Mouse (Mus musculus) heart, postnatal 0 days (tissue): Measurements from ENCODE around the gene Rnls. TPM values are rescaled to one million over a fixed set of nuclear protein-coding genes. Genes with fewer than 3 reads are reported as not detected.
"Not testable (repeated sequence)": the region's sequence is repeated elsewhere in the genome, so short reads cannot be mapped to it uniquely, and the experiment has no call there.

Experiments used
- ATAC-seq: fragments of 200-750 bp; cut with Nextera tagmentation; 2 replicates; pipeline ENCODE4 v1.8.0; 2017; ENCODE audit warnings: low read depth, moderate number of reproducible peaks, moderate library complexity; ENCODE audit not compliant: insufficient read depth
- DNase-seq: peaks from one replicate; pipeline ENCODE4 v3.0.0-alpha.2; 2016; ENCODE audit warnings: low spot score
- H3K27ac ChIP-seq: fragments of 300-500 bp; sonication (generic); 2 replicates; pipeline ENCODE4 v1.5.1; 2014; ENCODE audit warnings: low read depth, mild to moderate bottlenecking
- H3K27me3 ChIP-seq: fragments of 300-500 bp; sonication (generic); 2 replicates; pipeline ENCODE4 v1.6.1; 2014; ENCODE audit warnings: low read length, mixed read lengths; ENCODE audit not compliant: control insufficient read depth, insufficient read depth
- H3K36me3 ChIP-seq: fragments of 300-500 bp; sonication (generic); replicated peaks from 2 replicates; pipeline ENCODE4 v1.6.1; 2014; ENCODE audit warnings: low read length, mixed read lengths; ENCODE audit not compliant: control insufficient read depth, insufficient read depth
- H3K4me1 ChIP-seq: fragments of 300-500 bp; sonication (generic); 2 replicates; pipeline ENCODE4 v1.6.1; 2014; ENCODE audit warnings: antibody characterized with exemption; ENCODE audit not compliant: control insufficient read depth, insufficient read depth
- H3K4me2 ChIP-seq: fragments of 300-500 bp; sonication (generic); 2 replicates; pipeline ENCODE4 v1.6.1; 2014; ENCODE audit warnings: low read depth, mild to moderate bottlenecking, low read length, moderate library complexity
- H3K4me3 ChIP-seq: fragments of 300-500 bp; sonication (generic); 2 replicates; pipeline ENCODE4 v1.5.1; 2014; ENCODE audit warnings: low read depth, low read length
- H3K9ac ChIP-seq: fragments of 300-500 bp; sonication (generic); replicated peaks from 2 replicates; pipeline ENCODE4 v1.6.1; 2014; ENCODE audit warnings: low read depth, low read length, mixed read lengths
- H3K9me3 ChIP-seq: fragments of 300-500 bp; sonication (generic); replicated peaks from 2 replicates; pipeline ENCODE4 v1.6.1; 2016; ENCODE audit warnings: low read length; ENCODE audit not compliant: control insufficient read depth
- CTCF ChIP-seq: IDR thresholded peaks from 2 replicates; pipeline ENCODE4 v1.5.1; 2016; ENCODE audit warnings: antibody characterized with exemption, control low read depth, low read depth
- EP300 ChIP-seq: IDR thresholded peaks from 2 replicates; pipeline ENCODE4 v1.6.1; 2016; ENCODE audit warnings: antibody characterized with exemption, low read depth
- WGBS: fragments of 180-500 bp; shearing (Covaris S2); extraction: QIAGEN DNeasy Blood & Tissue Kit; methylation state at CpG from one replicate; pipeline ENCODE4 v1.1.7; 2014; 5-methylcytosine and 5-hydroxymethylcytosine counted together
- polyA plus RNA-seq: library from polyadenylated mRNA; unstranded; fragments of >200 nt; fragmentation: Nextera tagmentation; extraction: Ambion mirVana; gene quantifications from 2 replicates; pipeline ENCODE4 v1.2.1, GENCODE M21; 2015
- total RNA-seq: library from RNA; depleted of rRNA; stranded (reverse); fragments of >200 nt; gene quantifications from 2 replicates; pipeline ENCODE4 v1.2.3, GENCODE M21; 2014; ENCODE audit warnings: low replicate concordance; rRNA removed

Rnls gene
- total RNA-seq (8.0 and 22.6 TPM in 2 replicates), polyA plus RNA-seq (16.4 and 16.7 TPM in 2 replicates)

DNA sequence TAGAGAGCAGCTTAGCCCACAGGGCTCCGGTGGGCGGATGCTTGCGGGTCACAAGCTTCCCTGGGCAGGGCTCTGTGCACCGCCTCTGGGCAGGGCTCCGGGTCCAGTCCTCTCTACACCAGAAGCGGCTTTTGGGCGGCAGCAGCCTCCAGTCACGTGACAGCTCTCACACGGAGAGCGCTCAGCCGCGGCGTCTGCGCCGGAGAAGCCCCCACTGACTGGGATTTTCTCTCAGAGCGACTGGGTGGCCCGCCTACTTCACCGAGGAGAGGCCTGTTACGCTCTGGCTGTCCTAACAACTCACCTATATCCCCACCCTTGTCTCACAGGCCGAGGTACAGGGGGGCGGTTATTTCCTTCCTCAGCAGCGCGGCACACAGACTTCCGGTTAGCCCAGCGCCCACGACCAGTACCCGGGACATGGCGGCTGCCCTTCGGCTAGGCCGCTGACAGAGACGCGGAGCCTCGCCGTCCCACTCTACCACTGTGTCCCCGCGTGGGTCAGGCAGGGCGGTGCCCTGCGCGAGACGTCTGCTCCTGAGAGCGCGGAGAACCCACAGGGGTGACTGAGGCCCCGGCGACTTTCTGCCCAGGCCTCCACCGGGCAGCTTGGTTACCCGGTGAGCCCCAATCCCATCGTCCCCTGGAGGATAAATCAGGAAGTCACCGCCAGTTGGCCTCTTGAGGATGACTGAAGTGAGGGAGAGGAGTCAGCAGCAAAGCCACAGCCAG is at the start of gene Rnls:
Rnls (minus strand) TSS at position 645 of the 732 bp plus-strand sequence.
- WGBS, result under 1% methylated on average over 48 of the region's 48 CpGs
- no peaks in the 10 kb centered on the region for H3K4me1 ChIP-seq
- ATAC-seq (peak; percentile 98), DNase-seq (peak; percentile 92)
- H3K9me3 ChIP-seq, result no peaks in the 10 kb centered on the region
- peak within 1 kb of the TSS; percentile 76 for H3K4me3 ChIP-seq
- H3K27me3 ChIP-seq, result no peaks in the 10 kb centered on the region
- 0 out of 2 replicates have a peak, but pooled peaks have one; percentile 4 for TF ChIP-seq CTCF
- TF ChIP-seq EP300, result no peak
- peak within 1 kb of the TSS; percentile 89 for H3K9ac ChIP-seq
- no peaks in the 10 kb centered on the region; the same call in 1 of the 2 replicates for H3K36me3 ChIP-seq
- peak within 1 kb of the TSS; percentile 94 for H3K27ac ChIP-seq
- peak within 1 kb of the TSS; percentile 89 for H3K4me2 ChIP-seq

DNA sequence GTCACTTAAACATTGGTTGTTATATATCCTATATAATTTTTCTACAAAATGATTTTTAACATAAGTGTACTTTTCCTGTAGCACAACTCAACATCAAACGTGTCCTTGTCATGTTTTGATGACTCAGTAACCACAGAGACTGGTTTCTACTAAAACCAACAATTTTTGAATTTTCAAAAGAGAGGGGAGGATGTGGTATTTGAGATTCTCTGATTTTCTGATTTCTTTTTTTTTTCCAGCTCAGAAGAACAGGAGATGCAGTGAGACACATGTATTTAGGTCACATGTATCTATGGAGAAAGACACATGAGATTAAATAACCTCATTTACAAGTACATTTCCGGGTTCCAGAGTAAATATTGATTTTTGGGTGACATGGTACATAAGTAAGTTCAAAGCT is 37.4 kb upstream of the Rnls start:
- Histone ChIP-seq H3K4me1 (no peaks in the 10 kb centered on the region), H3K9ac (no peak overlapping the region), H3K36me3 (no peaks in the 10 kb centered on the region), H3K27me3 (no peaks in the 10 kb centered on the region), H3K9me3 (no peaks in the 10 kb centered on the region), H3K27ac (no peak overlapping the region), H3K4me2 (no peak overlapping the region), H3K4me3 (no peak overlapping the region)
- WGBS, result 21% methylated on average over 2 of the region's 2 CpGs
- TF ChIP-seq CTCF (no peak), EP300 (no peak)
- no peak for DNase-seq
- no peak for ATAC-seq

DNA sequence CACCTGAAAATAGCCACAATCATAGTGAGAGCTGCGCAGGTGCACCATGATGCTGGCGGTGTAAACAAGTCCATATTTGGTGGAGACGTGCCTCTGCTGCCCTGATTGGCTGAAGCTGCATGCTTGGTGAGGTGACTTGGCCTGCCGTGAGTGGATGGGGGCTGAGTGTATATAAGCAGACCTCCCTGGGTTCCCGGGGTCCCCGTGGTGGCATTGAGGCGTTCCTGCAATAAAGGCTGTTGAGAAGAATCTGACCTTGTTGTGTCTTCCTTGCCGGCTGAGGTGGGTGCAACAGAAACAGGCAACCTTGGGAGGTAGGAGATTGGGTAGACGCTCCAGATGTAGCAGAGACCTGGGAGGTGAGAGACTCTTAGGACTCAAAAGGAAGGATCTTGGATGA is 27.3 kb upstream of the Rnls start:
- H3K4me2 ChIP-seq, H3K4me1 ChIP-seq, H3K4me3 ChIP-seq, H3K27ac ChIP-seq, H3K9ac ChIP-seq, DNase-seq, H3K9me3 ChIP-seq, ATAC-seq, H3K27me3 ChIP-seq, H3K36me3 ChIP-seq: not testable (repeated sequence)
- 76% methylated on average over 9 of the region's 9 CpGs for WGBS

DNA sequence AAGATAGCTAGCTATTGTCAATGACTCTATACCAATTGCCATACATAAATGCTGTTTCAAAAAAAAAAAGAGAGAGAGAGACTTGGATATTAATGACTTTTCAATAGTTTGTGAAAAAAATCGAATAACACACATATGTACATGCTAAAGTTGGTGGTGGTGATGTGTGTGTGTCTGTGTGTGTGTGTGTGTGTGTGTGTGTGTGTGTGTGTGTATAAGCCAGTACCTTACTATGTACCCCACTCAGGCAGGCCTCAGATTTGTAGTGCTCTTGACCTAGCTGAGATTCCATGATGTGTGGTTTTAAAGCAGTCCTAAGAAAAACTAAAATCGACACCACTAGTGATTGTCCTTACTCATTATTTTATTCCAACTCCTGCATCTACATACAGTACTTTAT is 11.3 kb downstream of the Rnls start:
- DNase-seq (no peak), ATAC-seq (no peak)
- Histone ChIP-seq H3K9me3 (no peaks in the 10 kb centered on the region), H3K9ac (no peak overlapping the region), H3K27me3 (no peaks in the 10 kb centered on the region), H3K4me2 (no peak overlapping the region), H3K27ac (no peak overlapping the region), H3K4me3 (no peak overlapping the region), H3K36me3 (no peaks in the 10 kb centered on the region), H3K4me1 (no peaks in the 10 kb centered on the region)
- TF ChIP-seq CTCF (no peak), EP300 (no peak)
- 71% methylated on average over 2 of the region's 2 CpGs for WGBS

DNA sequence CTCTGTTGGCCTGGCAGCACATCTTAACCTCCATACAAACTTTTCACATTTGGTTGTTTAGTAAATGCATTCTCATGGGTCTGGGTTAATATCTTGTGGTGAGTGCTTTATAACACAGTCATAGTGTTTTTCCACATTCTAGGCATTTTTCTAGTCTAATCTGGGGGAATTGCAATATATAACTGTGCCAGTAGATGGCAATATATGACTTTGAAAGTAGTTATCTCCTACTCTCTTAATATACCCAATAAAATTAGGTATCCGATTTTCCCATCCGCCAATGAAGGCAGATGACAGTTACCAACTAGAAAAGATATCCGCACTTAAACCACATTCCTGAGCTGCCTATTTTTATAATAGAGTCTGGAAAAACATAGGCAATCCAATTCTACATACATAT is 11.7 kb downstream of the Rnls start:
- TF ChIP-seq CTCF (peak; percentile 56), EP300 (no peak)
- Histone ChIP-seq H3K4me2 (no peak overlapping the region), H3K27me3 (no peaks in the 10 kb centered on the region), H3K4me1 (no peaks in the 10 kb centered on the region), H3K36me3 (no peaks in the 10 kb centered on the region), H3K27ac (no peak overlapping the region), H3K4me3 (no peak overlapping the region), H3K9ac (no peak overlapping the region), H3K9me3 (no peaks in the 10 kb centered on the region)
- 1% methylated on average over 3 of the region's 3 CpGs for WGBS
- DNase-seq (peak; percentile 40), ATAC-seq (no peak)

DNA sequence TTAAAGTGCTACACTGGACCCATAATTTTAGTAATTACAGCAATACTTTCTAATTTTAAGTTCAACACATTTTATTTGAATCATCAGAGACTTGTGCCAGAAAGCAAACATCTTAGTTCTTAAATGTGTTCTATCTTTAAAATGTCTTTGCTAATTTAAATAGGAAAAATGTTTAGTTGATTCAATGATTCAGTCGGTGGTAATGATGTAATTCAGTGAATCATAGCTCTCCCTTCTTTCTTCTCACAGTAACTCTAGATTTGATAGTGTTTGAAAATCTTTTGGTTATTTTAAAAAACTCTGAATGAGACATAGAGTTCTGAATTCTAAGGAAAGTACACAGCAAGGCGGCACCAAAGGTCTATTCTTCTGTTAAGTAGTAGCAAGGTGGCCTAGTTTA is 23.3 kb downstream of the Rnls start:
- Histone ChIP-seq H3K4me2 (no peak overlapping the region), H3K9me3 (no peaks in the 10 kb centered on the region), H3K27me3 (no peaks in the 10 kb centered on the region), H3K4me1 (no peaks in the 10 kb centered on the region), H3K36me3 (no peaks in the 10 kb centered on the region), H3K9ac (no peak overlapping the region), H3K27ac (no peak overlapping the region), H3K4me3 (no peak overlapping the region)
- ATAC-seq, result no peak
- DNase-seq, result no peak
- TF ChIP-seq EP300 (no peak), CTCF (no peak)
- 60% methylated on average over 2 of the region's 2 CpGs for WGBS
